Mouse (Mus musculus): Measurements from ENCODE around the gene Cys1.

DNA sequence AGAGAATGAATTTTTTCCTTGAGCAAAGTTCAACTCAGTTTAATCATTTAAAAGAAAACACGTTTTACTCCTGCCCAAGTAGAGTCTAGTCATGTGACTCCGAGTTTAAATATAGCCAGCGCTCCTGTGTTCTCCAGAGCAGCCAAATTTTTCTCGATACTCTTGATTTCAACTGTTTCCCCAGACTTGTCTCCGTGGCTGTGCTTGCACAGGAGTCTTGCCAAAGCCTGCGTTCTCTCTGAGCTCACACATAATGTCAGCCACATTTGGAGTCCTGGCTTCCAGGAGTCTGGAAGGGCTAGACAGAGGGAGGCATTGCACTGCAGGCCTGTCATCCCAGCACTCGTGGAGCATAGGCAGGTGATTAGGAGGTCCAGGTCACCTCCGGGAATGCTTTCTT lies 950 bp upstream of the Cys1 start:
- TF ChIP-seq CTCF (IDR thresholded peaks at IDR 0.05; ENCODE audit: borderline replicate concordance, insufficient read depth, low read depth, low read length) (no peak), POLR2A (IDR thresholded peaks at IDR 0.05; ENCODE audit: borderline replicate concordance, insufficient read depth, low read length) (no peak)
